Mouse (Mus musculus): ENCODE results near the gene Celf2.

Celf2 gene

DNA sequence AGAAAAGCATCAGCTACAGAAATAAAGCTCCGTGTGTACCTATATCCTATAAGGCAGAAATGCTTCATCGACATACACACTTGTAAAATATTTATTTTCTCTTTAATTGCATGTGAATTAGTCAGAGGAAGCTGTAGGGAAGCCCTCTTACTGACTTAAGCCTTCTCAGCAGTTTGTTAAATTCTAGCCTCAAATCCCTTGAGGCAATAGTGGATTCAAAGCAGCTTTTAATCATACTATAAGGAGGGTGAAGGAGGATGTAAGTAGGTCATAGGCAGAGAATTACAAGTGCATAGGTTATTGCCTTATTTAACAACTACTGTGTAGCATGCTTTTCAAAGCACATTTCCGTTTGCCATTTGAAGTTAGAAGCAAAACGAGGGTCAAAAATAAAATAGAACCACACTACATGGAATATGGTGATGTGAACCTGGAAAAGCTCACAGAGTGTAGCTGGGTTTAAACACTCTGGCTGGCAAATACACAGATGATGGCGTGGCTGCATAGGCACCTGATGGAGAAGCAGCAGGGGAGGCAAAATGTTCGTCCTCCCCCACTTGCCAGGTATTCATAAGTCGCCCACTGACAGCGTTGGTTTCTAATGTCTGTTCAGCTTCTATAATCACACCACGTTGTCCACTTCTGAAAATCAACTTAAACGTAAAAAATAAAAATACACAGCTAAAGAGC lies 635.0 kb downstream of the Celf2 start:
- DNase-seq (ENCODE audit: extremely low spot score, low read depth, low spot score): no peak

- DNase-seq (ENCODE audit: extremely low spot score, low read depth, low spot score): no peak
These were observed 635.7 kb downstream of the Celf2 start for GRCm38 (mm10) chr2:6873711-6874110.

GRCm38 (mm10) chr2:6872894-6873255 lies 636.5 kb downstream of the Celf2 start:
- DNase-seq (ENCODE audit: extremely low spot score, low read depth, low spot score): no peak

GRCm38 (mm10) chr2:6872131-6872893 lies 637.1 kb downstream of the Celf2 start:
- no peak for DNase-seq (ENCODE audit: extremely low spot score, low read depth, low spot score)

- no peak for DNase-seq (ENCODE audit: extremely low spot score, low read depth, low spot score)
These were observed 637.9 kb downstream of the Celf2 start for GRCm38 (mm10) chr2:6871281-6872130.

GRCm38 (mm10) chr2:6869956-6870710 lies 639.2 kb downstream of the Celf2 start:
- no peak for DNase-seq (ENCODE audit: extremely low spot score, low read depth, low spot score)

GRCm38 (mm10) chr2:6867297-6867696 lies 642.1 kb downstream of the Celf2 start:
- DNase-seq (ENCODE audit: extremely low spot score, low read depth, low spot score): no peak

GRCm38 (mm10) chr2:6865785-6866184 lies 643.6 kb downstream of the Celf2 start:
- DNase-seq (ENCODE audit: extremely low spot score, low read depth, low spot score): no peak

GRCm38 (mm10) chr2:6850102-6850644 lies 659.2 kb downstream of the Celf2 start:
- DNase-seq (ENCODE audit: extremely low spot score, low read depth, low spot score): no peak

GRCm38 (mm10) chr2:6849388-6849787 lies 660.0 kb downstream of the Celf2 start:
- no peak for DNase-seq (ENCODE audit: extremely low spot score, low read depth, low spot score)

- DNase-seq (ENCODE audit: extremely low spot score, low read depth, low spot score): no peak
These were observed 679.3 kb downstream of the Celf2 start for GRCm38 (mm10) chr2:6830021-6830420.

GRCm38 (mm10) chr2:6827583-6827982 lies 681.8 kb downstream of the Celf2 start:
- DNase-seq (ENCODE audit: extremely low spot score, low read depth, low spot score): no peak

- DNase-seq (ENCODE audit: extremely low spot score, low read depth, low spot score): no peak
These were observed 686.3 kb downstream of the Celf2 start for GRCm38 (mm10) chr2:6823021-6823420.

GRCm38 (mm10) chr2:6821593-6821992 lies 687.8 kb downstream of the Celf2 start:
- DNase-seq (ENCODE audit: extremely low spot score, low read depth, low spot score): no peak

- no peak for DNase-seq (ENCODE audit: extremely low spot score, low read depth, low spot score)
These were observed 694.1 kb downstream of the Celf2 start for GRCm38 (mm10) chr2:6815281-6815680.

GRCm38 (mm10) chr2:6808736-6809135 lies 700.6 kb downstream of the Celf2 start:
- no peak for DNase-seq (ENCODE audit: extremely low spot score, low read depth, low spot score)

DNA sequence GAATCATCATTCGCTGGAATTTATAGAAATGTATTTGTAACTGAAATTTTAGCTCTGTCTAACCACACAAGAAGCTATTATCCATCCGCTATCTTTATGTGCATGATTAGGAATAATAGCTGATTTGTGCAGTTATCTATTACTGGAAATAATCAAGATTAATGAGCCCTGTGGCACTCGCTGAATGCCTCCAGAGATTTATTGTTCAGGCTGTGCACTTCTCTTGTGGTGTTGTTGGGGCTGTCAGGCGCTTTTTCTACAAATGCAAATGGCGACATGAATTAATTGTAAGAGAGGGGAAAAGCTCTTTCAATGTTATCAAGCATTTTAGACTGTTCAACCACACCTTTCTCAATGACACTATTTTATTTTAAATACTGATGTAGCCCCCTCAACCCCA lies 712.6 kb downstream of the Celf2 start:
- DNase-seq (ENCODE audit: extremely low spot score, low read depth, low spot score): no peak

- DNase-seq (ENCODE audit: extremely low spot score, low read depth, low spot score): no peak
These were observed 713.3 kb downstream of the Celf2 start for GRCm38 (mm10) chr2:6795995-6796588.

- no peak for DNase-seq (ENCODE audit: extremely low spot score, low read depth, low spot score)
These were observed 714.5 kb downstream of the Celf2 start for GRCm38 (mm10) chr2:6794858-6795257.

DNA sequence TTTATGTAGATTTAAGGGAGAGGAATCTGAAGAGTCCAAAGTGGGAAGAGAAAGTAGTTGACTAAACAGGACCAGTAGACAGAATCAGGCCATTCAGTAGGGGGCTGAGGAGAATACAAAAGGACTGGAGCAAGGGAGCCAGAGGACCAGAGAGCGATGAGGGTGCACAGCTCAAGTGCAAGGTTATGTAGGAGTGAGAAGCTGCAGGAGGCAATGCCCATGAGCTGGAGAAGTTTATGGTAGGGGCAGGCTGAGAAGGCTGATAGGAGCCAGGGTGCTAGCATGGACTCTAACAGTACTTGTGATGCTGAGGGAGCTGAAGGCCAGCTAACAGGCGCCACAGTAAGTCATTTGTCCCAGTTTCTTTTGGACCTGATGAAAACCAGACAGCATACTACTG lies 718.5 kb downstream of the Celf2 start:
- no peak for DNase-seq (ENCODE audit: extremely low spot score, low read depth, low spot score)
